ENCODE assay signal across 11 mouse cellular contexts in genomic region chr12:52831782-52832181, GRCm38 (mm10).
DNase-seq lines count a peak whose midpoint lies in the region; ATAC-seq and TF ChIP-seq lines count a peak whose summit lies in the region.
"Had no signal": no experiment of that assay in that cellular context is flagged by ENCODE, and none has a peak within 500 bp of the region (broad histone marks: within the 10 kb centered on the region; RNA-seq: fewer than 3 reads in every experiment).

No protein-coding gene starts in this region.

- no peaks in the 10 kb centered on the region for H3K9me3 ChIP-seq in embryonic facial prominence, embryonic 13.5 days
- no peaks in the 10 kb centered on the region for H3K9me3 ChIP-seq in embryonic facial prominence, embryonic 10.5 days
- no peaks in the 10 kb centered on the region for H3K9me3 ChIP-seq in embryonic facial prominence, embryonic 15.5 days (replicated peaks)
- H3K9me3 ChIP-seq in hindbrain, embryonic 13.5 days, result no peaks in the 10 kb centered on the region
- no peaks in the 10 kb centered on the region for H3K9me3 ChIP-seq in midbrain, postnatal 0 days (ENCODE audit: low read length)
- H3K9me3 ChIP-seq: liver, embryonic 15.5 days had no signal

- H3K4me1 ChIP-seq in embryonic facial prominence, embryonic 13.5 days, result peaks cover 45% of the 10 kb centered on the region
- peaks cover 32% of the 10 kb centered on the region for H3K4me1 ChIP-seq in embryonic facial prominence, embryonic 10.5 days
- peaks cover 35% of the 10 kb centered on the region for H3K4me1 ChIP-seq in embryonic facial prominence, embryonic 15.5 days
- peaks cover 45% of the 10 kb centered on the region for H3K4me1 ChIP-seq in hindbrain, embryonic 13.5 days (replicated peaks)
- H3K4me1 ChIP-seq in midbrain, postnatal 0 days (ENCODE audit: insufficient read depth, low read length), result peaks cover 8% of the 10 kb centered on the region

- H3K27ac ChIP-seq in embryonic facial prominence, embryonic 13.5 days, result peak overlapping the region; percentile 33; the same call in 1 of the 2 replicates
- H3K27ac ChIP-seq in embryonic facial prominence, embryonic 10.5 days (replicated peaks), result no peak overlapping the region
- H3K27ac ChIP-seq in embryonic facial prominence, embryonic 15.5 days (replicated peaks), result 0 out of 2 replicates have a peak overlapping the region, but pooled peaks have one; percentile 68
- H3K27ac ChIP-seq in hindbrain, embryonic 13.5 days, result peak overlapping the region; percentile 73; the same call in 1 of the 2 replicates
- peak overlapping the region; percentile 32 for H3K27ac ChIP-seq in midbrain, postnatal 0 days (ENCODE audit: low read depth, low read length)
- H3K27ac ChIP-seq: liver, embryonic 15.5 days had no signal

- H3K36me3 ChIP-seq in embryonic facial prominence, embryonic 13.5 days, result no peaks in the 10 kb centered on the region
- no peaks in the 10 kb centered on the region for H3K36me3 ChIP-seq in embryonic facial prominence, embryonic 10.5 days (replicated peaks)
- H3K36me3 ChIP-seq in embryonic facial prominence, embryonic 15.5 days, result no peaks in the 10 kb centered on the region
- H3K36me3 ChIP-seq in hindbrain, embryonic 13.5 days, result no peaks in the 10 kb centered on the region
- H3K36me3 ChIP-seq in midbrain, postnatal 0 days (ENCODE audit: insufficient read depth, low read length), result no peaks in the 10 kb centered on the region
- H3K36me3 ChIP-seq: liver, embryonic 15.5 days had no signal

- no peak for TF ChIP-seq CTCF in midbrain, postnatal 0 days (IDR thresholded peaks at IDR 0.05)

- no peak for DNase-seq in embryonic facial prominence, embryonic 10.5 days (ENCODE audit: low spot score)
- no peak for DNase-seq in midbrain, postnatal 0 days (ENCODE audit: low spot score)
- no peak for DNase-seq in frontal cortex, postnatal 10 days (ENCODE audit: low spot score in 2 of 2)
- no peak for DNase-seq in yolk sac, embryonic 10.5 days (ENCODE audit: low spot score)
- DNase-seq: kidney, adult 11 months had no signal

- 51% methylated on average over 9 of the region's 9 CpGs for WGBS in embryonic facial prominence, embryonic 13.5 days
- WGBS in embryonic facial prominence, embryonic 10.5 days, result 60% methylated on average over 9 of the region's 9 CpGs
- WGBS in embryonic facial prominence, embryonic 15.5 days, result 36% methylated on average over 9 of the region's 9 CpGs
- WGBS in hindbrain, embryonic 13.5 days, result 45% methylated on average over 9 of the region's 9 CpGs
- 13% methylated on average over 9 of the region's 9 CpGs for WGBS in midbrain, postnatal 0 days

- ATAC-seq in embryonic facial prominence, embryonic 13.5 days (ENCODE audit: insufficient number of reproducible peaks, insufficient read depth, low FRiP score, low TSS enrichment, low read depth), result no peak
- ATAC-seq in embryonic facial prominence, embryonic 15.5 days (ENCODE audit: insufficient number of reproducible peaks, low FRiP score, low TSS enrichment, low read depth), result no peak
- ATAC-seq in hindbrain, embryonic 13.5 days (ENCODE audit: low FRiP score), result no peak
- no peak for ATAC-seq in midbrain, postnatal 0 days (ENCODE audit: low FRiP score)
- no peak for ATAC-seq in granulocyte monocyte progenitor cell, adult 5-6 weeks (replicated peaks; ENCODE audit: poor library complexity, severe bottlenecking)

- H3K4me3 ChIP-seq in embryonic facial prominence, embryonic 13.5 days, result no peak overlapping the region
- no peak overlapping the region for H3K4me3 ChIP-seq in embryonic facial prominence, embryonic 10.5 days
- no peak overlapping the region for H3K4me3 ChIP-seq in embryonic facial prominence, embryonic 15.5 days (replicated peaks)
- H3K4me3 ChIP-seq in hindbrain, embryonic 13.5 days, result no peak overlapping the region
- H3K4me3 ChIP-seq in midbrain, postnatal 0 days (ENCODE audit: low read depth, low read length), result no peak overlapping the region
- H3K4me3 ChIP-seq: layer of hippocampus, adult 2 months; liver, embryonic 15.5 days had no signal

- H3K4me2 ChIP-seq in embryonic facial prominence, embryonic 13.5 days, result no peak overlapping the region
- 0 out of 2 replicates have a peak overlapping the region, but pooled peaks have one; percentile 17 for H3K4me2 ChIP-seq in embryonic facial prominence, embryonic 15.5 days (replicated peaks)
- no peak overlapping the region for H3K4me2 ChIP-seq in hindbrain, embryonic 13.5 days
- H3K4me2 ChIP-seq in midbrain, postnatal 0 days (ENCODE audit: low read depth, low read length, poor library complexity, severe bottlenecking), result no peak overlapping the region
- H3K4me2 ChIP-seq: liver, embryonic 15.5 days had no signal

- no peak overlapping the region for H3K9ac ChIP-seq in embryonic facial prominence, embryonic 13.5 days
- no peak overlapping the region for H3K9ac ChIP-seq in embryonic facial prominence, embryonic 15.5 days
- no peak overlapping the region for H3K9ac ChIP-seq in hindbrain, embryonic 13.5 days
- H3K9ac ChIP-seq in midbrain, postnatal 0 days (replicated peaks; ENCODE audit: low read length, poor library complexity, severe bottlenecking), result no peak overlapping the region
- H3K9ac ChIP-seq: liver, embryonic 15.5 days had no signal

- no peaks in the 10 kb centered on the region for H3K27me3 ChIP-seq in embryonic facial prominence, embryonic 13.5 days
- no peaks in the 10 kb centered on the region for H3K27me3 ChIP-seq in embryonic facial prominence, embryonic 10.5 days (replicated peaks; ENCODE audit: low read depth, poor library complexity, severe bottlenecking)
- no peaks in the 10 kb centered on the region for H3K27me3 ChIP-seq in embryonic facial prominence, embryonic 15.5 days
- H3K27me3 ChIP-seq in hindbrain, embryonic 13.5 days, result no peaks in the 10 kb centered on the region
- H3K27me3 ChIP-seq in midbrain, postnatal 0 days (ENCODE audit: insufficient read depth, low read length), result no peaks in the 10 kb centered on the region
- H3K27me3 ChIP-seq: liver, embryonic 15.5 days had no signal
